Mouse (Mus musculus) CD4-positive, CD25-positive, alpha-beta regulatory T cell, adult 4 months (primary cell): ENCODE measurements at regions not wholly inside any gene's neighbourhood (a gene's known extent, or its start where the extent isn't known, plus 50 kb on each side); places are given as distances from the start of the nearest gene placed in this dataset.

Experiments used
- ATAC-seq: one replicate; pipeline ENCODE4 v1.8.0; 2017

DNA sequence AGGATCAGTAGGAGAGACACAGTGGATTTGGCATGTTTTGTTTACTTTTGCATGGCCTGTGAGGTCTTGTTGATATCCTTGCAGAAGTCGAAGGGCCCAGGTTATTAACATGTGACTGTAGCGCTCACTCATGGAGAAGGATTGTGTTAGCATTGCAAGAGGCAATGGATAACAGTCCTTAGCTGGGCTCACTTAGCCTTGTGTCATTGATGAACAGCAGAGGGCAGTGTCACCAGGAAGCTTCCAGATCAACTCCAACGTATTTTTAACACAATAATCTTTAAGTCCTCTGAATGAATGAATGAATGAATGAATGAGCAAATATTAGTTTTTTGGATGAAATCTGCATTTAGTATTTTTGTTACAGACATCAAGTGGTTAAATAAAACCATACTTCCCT, 133.2 kb upstream of the Car8 start:
- ATAC-seq = no peak

DNA sequence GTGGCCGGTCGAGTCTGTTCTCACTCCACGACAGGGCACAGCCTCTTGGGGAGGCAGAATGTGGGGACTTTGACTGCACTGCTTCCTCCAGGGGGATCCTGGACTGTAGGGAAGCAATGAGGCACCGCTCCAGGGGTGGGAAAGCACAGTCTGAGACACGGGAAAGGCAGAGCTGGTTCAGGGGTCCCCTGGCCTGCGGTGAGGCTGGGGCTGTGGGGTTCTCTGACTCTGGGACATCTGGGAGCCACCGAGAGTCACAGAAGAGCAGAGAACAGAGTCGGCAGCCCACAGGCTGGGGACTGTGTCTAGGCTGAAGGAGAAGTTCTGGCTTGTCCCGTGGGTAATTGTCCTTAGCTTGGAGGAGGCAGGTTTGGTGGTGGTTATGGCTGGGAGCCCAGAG, 131.9 kb upstream of the Car8 start:
- no peak for ATAC-seq

- ATAC-seq = peak; percentile 68
Measured at GRCm38 (mm10) chr4:8367487-8368276, 128.8 kb upstream of the Car8 start.

GRCm38 (mm10) chr4:8366978-8367377, 128.1 kb upstream of the Car8 start:
- ATAC-seq = no peak

DNA sequence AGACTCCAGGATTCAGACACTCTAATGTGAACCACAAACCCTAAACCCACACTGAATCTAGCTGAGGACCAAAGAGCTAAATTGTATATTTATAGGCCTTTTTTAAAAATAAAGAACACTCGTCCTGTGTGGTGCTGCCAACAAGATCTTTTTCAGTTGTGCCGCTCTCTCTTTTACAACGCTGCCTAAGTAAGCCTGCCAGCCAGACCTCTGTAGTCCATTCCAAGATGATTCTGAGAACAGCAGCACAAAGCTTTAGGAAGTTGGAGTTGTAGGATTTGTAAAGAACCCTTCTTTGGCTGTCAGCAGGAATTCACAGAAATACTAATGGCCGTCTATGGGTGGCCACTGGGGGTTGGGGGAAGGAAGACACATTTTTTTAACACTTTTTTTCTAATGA, 123.6 kb upstream of the Car8 start:
- no peak for ATAC-seq

DNA sequence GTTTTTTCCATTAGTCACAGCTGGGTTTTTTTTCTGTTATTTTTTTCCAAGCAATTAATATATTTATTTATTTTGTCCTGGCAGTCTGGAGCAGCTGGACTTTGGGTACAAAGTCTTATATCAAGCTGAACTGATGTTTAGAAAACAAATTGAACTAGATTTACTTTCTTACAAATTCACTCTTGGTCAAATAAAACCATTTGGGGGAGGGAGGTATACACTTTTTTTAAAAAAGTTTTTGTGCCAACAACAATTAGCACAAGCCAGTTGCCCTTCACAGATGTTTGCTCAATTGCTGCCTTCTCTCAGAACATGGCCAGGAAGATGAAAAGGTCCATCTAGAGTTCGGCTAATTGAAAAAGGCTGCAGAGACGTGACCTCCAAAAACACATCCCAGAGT, 123.1 kb upstream of the Car8 start:
- no peak for ATAC-seq

GRCm38 (mm10) chr4:8361305-8361704, 122.5 kb upstream of the Car8 start:
- no peak for ATAC-seq

DNA sequence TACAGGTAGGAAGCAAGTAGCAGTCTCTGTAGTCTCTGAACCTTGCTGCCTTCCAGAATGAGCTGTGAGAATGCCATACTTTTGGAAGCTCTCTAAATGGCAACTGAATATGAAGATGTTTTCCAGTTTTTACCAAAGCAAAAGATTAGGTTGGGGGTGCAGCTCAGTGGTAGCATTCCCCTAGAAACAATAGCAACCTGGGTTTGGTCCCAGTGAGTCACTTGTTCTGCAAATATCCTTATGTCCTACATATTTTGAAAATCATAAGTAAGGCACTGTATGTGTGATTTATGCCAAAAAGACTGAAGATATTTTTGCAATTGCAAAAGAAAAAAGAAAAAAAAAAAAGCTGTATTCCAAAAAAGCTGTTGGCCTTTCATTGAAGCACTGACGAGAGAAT, 118.6 kb upstream of the Car8 start:
- ATAC-seq = no peak

DNA sequence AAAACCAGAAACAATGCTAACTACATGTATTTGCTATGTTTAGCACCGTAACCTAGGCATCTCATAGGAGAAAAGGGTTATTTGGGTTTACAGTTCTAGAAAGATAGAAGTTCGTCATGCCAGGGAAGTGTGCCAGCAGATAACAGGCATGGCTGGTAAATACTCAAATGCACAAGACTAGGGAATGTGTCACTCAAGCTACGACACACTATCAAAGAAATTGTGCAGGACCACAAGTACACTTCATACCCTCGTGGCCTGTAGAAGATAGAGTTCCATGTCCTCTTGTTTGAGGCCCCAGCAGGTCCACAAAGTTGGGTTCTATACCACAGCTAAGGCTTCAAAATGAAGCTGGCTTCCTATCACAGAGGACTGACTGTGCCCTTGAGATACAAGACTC, 103.1 kb upstream of the Car8 start:
- ATAC-seq = no peak

- ATAC-seq = no peak
Measured at GRCm38 (mm10) chr4:8309241-8309987, 70.6 kb upstream of the Car8 start.

- no peak for ATAC-seq
Measured at GRCm38 (mm10) chr4:8292563-8292962, 53.7 kb upstream of the Car8 start.

- ATAC-seq = no peak
Measured at GRCm38 (mm10) chr4:8291528-8292492, 53.0 kb upstream of the Car8 start.

DNA sequence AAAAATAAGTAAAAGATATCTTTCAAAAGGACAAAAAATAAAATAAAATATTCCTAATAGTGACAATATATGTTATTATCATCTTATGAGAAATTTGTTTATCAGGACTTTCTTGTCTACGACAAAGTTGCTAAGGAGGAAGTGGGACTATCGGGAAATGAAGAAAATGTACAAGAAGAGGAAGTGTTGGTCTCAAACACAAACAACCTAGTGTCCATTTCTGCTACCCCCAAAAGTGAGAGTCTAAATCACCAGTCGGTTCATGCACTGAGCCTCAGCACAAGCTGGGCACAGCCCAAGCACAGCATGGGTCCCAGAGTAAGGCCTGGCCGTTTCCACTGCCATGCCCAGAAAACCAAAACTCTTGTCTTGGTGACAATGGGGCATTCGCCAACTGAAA, 51.1 kb upstream of the Car8 start:
- no peak for ATAC-seq
